Mouse (Mus musculus) intestine, postnatal 0 days (tissue): Measurements from ENCODE around the gene Cdc42se2. TPM values are rescaled to one million over a fixed set of nuclear protein-coding genes. Genes with fewer than 3 reads are reported as not detected.

Experiments
- ATAC-seq: fragments of 200-750 bp; cut with Nextera tagmentation; 2 replicates; pipeline ENCODE4 v1.8.0; 2017; ENCODE audit warnings: mild to moderate bottlenecking, moderate TSS enrichment, moderate library complexity
- H3K27ac ChIP-seq: fragments of 300-500 bp; sonication (generic); 2 replicates; pipeline ENCODE4 v1.5.1; 2014; ENCODE audit warnings: mild to moderate bottlenecking, low read depth, low read length, moderate library complexity
- H3K27me3 ChIP-seq: fragments of 300-500 bp; sonication (generic); replicated peaks from 2 replicates; pipeline ENCODE4 v1.6.1; 2014; ENCODE audit warnings: low read length, mixed read lengths; ENCODE audit not compliant: control insufficient read depth, insufficient read depth
- H3K36me3 ChIP-seq: fragments of 300-500 bp; sonication (generic); 2 replicates; pipeline ENCODE4 v1.6.1; 2014; ENCODE audit warnings: mild to moderate bottlenecking, moderate library complexity; ENCODE audit not compliant: control insufficient read depth, insufficient read depth
- H3K4me1 ChIP-seq: fragments of 300-500 bp; sonication (generic); replicated peaks from 2 replicates; pipeline ENCODE4 v1.6.1; 2014; ENCODE audit warnings: antibody characterized with exemption, low read length, mixed read lengths; ENCODE audit not compliant: control insufficient read depth, insufficient read depth
- H3K4me2 ChIP-seq: fragments of 300-500 bp; sonication (generic); replicated peaks from 2 replicates; pipeline ENCODE4 v1.6.1; 2014; ENCODE audit warnings: low read depth, mild to moderate bottlenecking, moderate library complexity
- H3K4me3 ChIP-seq: fragments of 300-500 bp; sonication (generic); 2 replicates; pipeline ENCODE4 v1.5.1; 2014; ENCODE audit warnings: low read depth, low read length
- H3K9ac ChIP-seq: fragments of 300-500 bp; sonication (generic); 2 replicates; pipeline ENCODE4 v1.6.1; 2014; ENCODE audit warnings: mild to moderate bottlenecking, low read depth, low read length
- H3K9me3 ChIP-seq: fragments of 300-500 bp; sonication (generic); 2 replicates; pipeline ENCODE4 v1.6.1; 2016; ENCODE audit warnings: mixed run types; ENCODE audit not compliant: control insufficient read depth
- CTCF ChIP-seq: sonication (generic); IDR thresholded peaks from 2 replicates; pipeline ENCODE4 v1.5.1; 2016; ENCODE audit warnings: low read depth, mild to moderate bottlenecking, control low read depth, antibody characterized with exemption, moderate library complexity
- WGBS: fragments of 180-500 bp; shearing (Covaris S2); extraction: QIAGEN DNeasy Blood & Tissue Kit; methylation state at CpG from one replicate; pipeline ENCODE4 v1.1.7; 2014; 5-methylcytosine and 5-hydroxymethylcytosine counted together
- polyA plus RNA-seq: library from polyadenylated mRNA; unstranded; fragments of >200 nt; fragmentation: Nextera tagmentation; extraction: Ambion mirVana; gene quantifications from 2 replicates; pipeline ENCODE4 v1.2.1, GENCODE M21; 2015

Cdc42se2 gene
- polyA plus RNA-seq, 1 experiment from 2014 or later: 58.8 TPM

DNA sequence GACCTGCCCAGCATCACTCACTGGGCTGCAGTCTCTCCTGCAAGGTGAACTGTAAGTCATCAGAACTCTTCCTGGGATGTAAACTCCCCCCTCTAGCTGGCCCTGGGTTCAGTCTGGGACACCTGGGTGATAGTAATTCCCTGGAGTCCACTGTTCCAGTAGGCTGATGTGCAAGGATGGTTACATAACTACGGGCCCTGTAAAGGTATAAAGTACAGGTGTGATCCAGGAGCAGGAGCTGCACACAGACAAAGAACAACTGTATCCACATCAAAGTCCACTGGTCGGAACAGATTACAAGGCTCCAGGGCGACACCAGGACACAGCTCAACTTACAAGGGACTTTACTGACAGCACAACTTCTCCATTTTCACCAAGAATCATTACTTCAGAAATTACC is 23.6 kb upstream of the Cdc42se2 start:
- WGBS: 49% methylated on average over 3 of the region's 3 CpGs

DNA sequence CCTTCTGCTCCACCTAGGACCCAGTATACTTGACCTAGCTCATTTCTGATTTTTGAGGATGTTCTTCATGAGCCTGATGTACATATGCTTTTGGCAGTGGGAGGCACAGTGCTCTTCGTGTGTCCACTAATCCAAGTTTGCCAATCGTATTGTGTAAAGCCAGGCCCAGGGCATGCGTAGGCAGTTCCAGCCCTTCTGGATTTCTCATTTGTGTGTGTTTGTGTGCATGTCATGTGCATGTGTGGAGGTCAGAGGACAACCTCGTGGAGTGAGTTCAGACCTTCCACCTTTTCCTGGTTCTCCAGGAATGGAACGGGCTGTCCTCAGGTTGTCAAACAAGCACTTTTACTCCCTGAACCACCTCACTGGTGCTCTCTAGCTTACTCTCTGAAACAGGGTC is 22.1 kb upstream of the Cdc42se2 start:
- ATAC-seq: no peak
- H3K9me3 ChIP-seq: no peaks in the 10 kb centered on the region
- WGBS: 62% methylated on average over 5 of the region's 5 CpGs
- H3K27ac ChIP-seq: no peak overlapping the region
- H3K36me3 ChIP-seq: no peaks in the 10 kb centered on the region
- no peak overlapping the region for H3K9ac ChIP-seq
- H3K27me3 ChIP-seq: no peaks in the 10 kb centered on the region
- no peak overlapping the region for H3K4me3 ChIP-seq
- TF ChIP-seq CTCF: no peak
- H3K4me2 ChIP-seq: no peak overlapping the region
- H3K4me1 ChIP-seq: 0 out of 2 replicates have a peak, but pooled peaks cover 4% of the 10 kb centered on the region

More for the DNA sequence above, 23.6 kb upstream of the Cdc42se2 start:
- no peak overlapping the region for H3K4me2 ChIP-seq
- H3K4me1 ChIP-seq: 0 out of 2 replicates have a peak, but pooled peaks cover 4% of the 10 kb centered on the region
- TF ChIP-seq CTCF: no peak
- H3K4me3 ChIP-seq: no peak overlapping the region
- H3K9ac ChIP-seq: no peak overlapping the region
- no peaks in the 10 kb centered on the region for H3K9me3 ChIP-seq
- H3K27me3 ChIP-seq: no peaks in the 10 kb centered on the region
- ATAC-seq: peak; percentile 90
- H3K36me3 ChIP-seq: no peaks in the 10 kb centered on the region
- H3K27ac ChIP-seq: peak overlapping the region; percentile 64

GRCm38 (mm10) chr11:54808177-54808576 is 20.7 kb upstream of the Cdc42se2 start:
- Histone ChIP-seq H3K4me2 (no peak overlapping the region), H3K4me3 (no peak overlapping the region), H3K27me3 (no peaks in the 10 kb centered on the region), H3K9me3 (no peaks in the 10 kb centered on the region), H3K27ac (no peak overlapping the region), H3K9ac (no peak overlapping the region), H3K36me3 (no peaks in the 10 kb centered on the region), H3K4me1 (0 out of 2 replicates have a peak, but pooled peaks cover 4% of the 10 kb centered on the region)
- TF ChIP-seq CTCF: no peak
- WGBS: 84% methylated on average over 4 of the region's 4 CpGs
- no peak for ATAC-seq

GRCm38 (mm10) chr11:54807669-54808068 is 20.2 kb upstream of the Cdc42se2 start:
- no peak overlapping the region for H3K4me3 ChIP-seq
- 0 out of 2 replicates have a peak overlapping the region, but pooled peaks have one; percentile 10 for H3K4me2 ChIP-seq
- ATAC-seq: no peak
- H3K27ac ChIP-seq: peak overlapping the region; percentile 57
- TF ChIP-seq CTCF: no peak
- H3K27me3 ChIP-seq: no peaks in the 10 kb centered on the region
- H3K4me1 ChIP-seq: 0 out of 2 replicates have a peak, but pooled peaks cover 4% of the 10 kb centered on the region
- 36% methylated on average over 9 of the region's 9 CpGs for WGBS
- no peaks in the 10 kb centered on the region for H3K36me3 ChIP-seq
- H3K9ac ChIP-seq: 0 out of 2 replicates have a peak overlapping the region, but pooled peaks have one; percentile 2
- H3K9me3 ChIP-seq: no peaks in the 10 kb centered on the region

GRCm38 (mm10) chr11:54806891-54807290 is 19.4 kb upstream of the Cdc42se2 start:
- Histone ChIP-seq H3K4me1 (0 out of 2 replicates have a peak, but pooled peaks cover 4% of the 10 kb centered on the region), H3K36me3 (no peaks in the 10 kb centered on the region), H3K9me3 (no peaks in the 10 kb centered on the region), H3K4me2 (no peak overlapping the region), H3K27ac (peak overlapping the region; percentile 57; the same call in 1 of the 2 replicates), H3K9ac (0 out of 2 replicates have a peak overlapping the region, but pooled peaks have one; percentile 2), H3K27me3 (no peaks in the 10 kb centered on the region), H3K4me3 (no peak overlapping the region)
- no peak for TF ChIP-seq CTCF
- no peak for ATAC-seq
- WGBS: 90% methylated on average over 28 of the region's 28 CpGs

DNA sequence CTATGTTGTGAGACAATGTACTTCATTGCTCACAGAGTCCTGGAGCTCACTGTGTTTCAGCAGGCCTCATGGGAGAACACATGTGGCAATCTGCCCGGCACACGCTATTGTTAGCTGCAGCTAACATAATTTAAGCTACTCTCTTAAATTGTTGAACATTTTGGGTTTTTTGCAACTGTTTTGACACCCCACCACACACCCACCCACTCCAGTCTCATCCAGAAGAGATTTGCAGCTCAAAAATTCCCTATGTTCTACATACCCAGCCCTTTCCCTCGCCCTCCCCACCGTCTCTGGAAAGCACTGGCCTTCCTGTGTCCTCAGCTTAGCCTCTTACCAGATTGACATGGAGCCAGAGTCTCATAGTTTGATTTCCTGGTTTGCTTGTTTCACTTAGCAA is 17.7 kb upstream of the Cdc42se2 start:
- H3K9ac ChIP-seq: no peak overlapping the region
- H3K4me1 ChIP-seq: 0 out of 2 replicates have a peak, but pooled peaks cover 4% of the 10 kb centered on the region
- H3K4me3 ChIP-seq: no peak overlapping the region
- no peak for TF ChIP-seq CTCF
- H3K4me2 ChIP-seq: no peak overlapping the region
- no peaks in the 10 kb centered on the region for H3K36me3 ChIP-seq
- 70% methylated on average over 4 of the region's 4 CpGs for WGBS
- H3K27me3 ChIP-seq: no peaks in the 10 kb centered on the region
- H3K27ac ChIP-seq: no peak overlapping the region
- no peak for ATAC-seq
- no peaks in the 10 kb centered on the region for H3K9me3 ChIP-seq
